Mouse (Mus musculus): ENCODE results near the gene Ube2d3. TPM values are rescaled to one million over a fixed set of nuclear protein-coding genes. Genes with fewer than 3 reads are reported as not detected.

The Ube2d3 gene
- polyA plus RNA-seq, 1 experiment from 2014 or later = 507 TPM

- Histone ChIP-seq H3K4me2 (replicated peaks) (no peak overlapping the region), H3K9ac (no peak overlapping the region), H3K27ac (no peak overlapping the region), H3K27me3 (no peaks in the 10 kb centered on the region), H3K9me3 (peaks cover 4% of the 10 kb centered on the region; the same call in 1 of the 2 replicates), H3K36me3 (peaks cover 32% of the 10 kb centered on the region), H3K4me3 (no peak overlapping the region), H3K4me1 (peaks cover 13% of the 10 kb centered on the region)
- no peak for ATAC-seq (ENCODE audit: low FRiP score, low read depth)
- WGBS = 85% methylated on average over 9 of the region's 9 CpGs
Observed at GRCm38 (mm10) chr3:135411824-135412223, 26.1 kb upstream of the Ube2d3 start.

GRCm38 (mm10) chr3:135417245-135417644, 20.7 kb upstream of the Ube2d3 start:
- H3K4me3 ChIP-seq = no peak overlapping the region
- H3K27ac ChIP-seq = no peak overlapping the region
- H3K9ac ChIP-seq = no peak overlapping the region
- no peak for ATAC-seq (ENCODE audit: low FRiP score, low read depth)
- H3K27me3 ChIP-seq = no peaks in the 10 kb centered on the region
- H3K9me3 ChIP-seq = no peaks in the 10 kb centered on the region
- H3K4me2 ChIP-seq (replicated peaks) = no peak overlapping the region
- H3K36me3 ChIP-seq = peaks cover 6% of the 10 kb centered on the region
- H3K4me1 ChIP-seq = peaks cover 27% of the 10 kb centered on the region
- WGBS = 78% methylated on average over 3 of the region's 3 CpGs

- Histone ChIP-seq H3K9ac (no peak overlapping the region), H3K4me2 (replicated peaks) (no peak overlapping the region), H3K36me3 (peaks cover 6% of the 10 kb centered on the region), H3K4me3 (no peak overlapping the region), H3K9me3 (no peaks in the 10 kb centered on the region), H3K27ac (no peak overlapping the region), H3K27me3 (no peaks in the 10 kb centered on the region), H3K4me1 (peaks cover 30% of the 10 kb centered on the region)
- WGBS = 93% methylated on average over 3 of the region's 3 CpGs
- no peak for ATAC-seq (ENCODE audit: low FRiP score, low read depth)
Observed at GRCm38 (mm10) chr3:135417799-135418198, 20.1 kb upstream of the Ube2d3 start.

GRCm38 (mm10) chr3:135420542-135421309, 17.2 kb upstream of the Ube2d3 start:
- 79% methylated on average over 9 of the region's 9 CpGs for WGBS
- peaks cover 6% of the 10 kb centered on the region for H3K36me3 ChIP-seq
- no peak overlapping the region for H3K27ac ChIP-seq
- H3K4me2 ChIP-seq (replicated peaks) = no peak overlapping the region
- no peak for ATAC-seq (ENCODE audit: low FRiP score, low read depth)
- H3K4me3 ChIP-seq = no peak overlapping the region
- H3K9me3 ChIP-seq = no peaks in the 10 kb centered on the region
- H3K9ac ChIP-seq = no peak overlapping the region
- peaks cover 21% of the 10 kb centered on the region for H3K4me1 ChIP-seq
- H3K27me3 ChIP-seq = no peaks in the 10 kb centered on the region

- peaks cover 3% of the 10 kb centered on the region for H3K36me3 ChIP-seq
- no peak for ATAC-seq (ENCODE audit: low FRiP score, low read depth)
- H3K27ac ChIP-seq = no peak overlapping the region
- no peaks in the 10 kb centered on the region for H3K9me3 ChIP-seq
- no peak overlapping the region for H3K4me3 ChIP-seq
- H3K9ac ChIP-seq = no peak overlapping the region
- H3K4me1 ChIP-seq = peaks cover 21% of the 10 kb centered on the region
- no peak overlapping the region; the same call in 1 of the 2 replicates for H3K4me2 ChIP-seq (replicated peaks)
- no peaks in the 10 kb centered on the region for H3K27me3 ChIP-seq
Observed at GRCm38 (mm10) chr3:135421310-135421594, 16.7 kb upstream of the Ube2d3 start.

GRCm38 (mm10) chr3:135422232-135422855, 15.6 kb upstream of the Ube2d3 start:
- H3K4me1 ChIP-seq = peaks cover 21% of the 10 kb centered on the region
- H3K27ac ChIP-seq = peak overlapping the region; percentile 95
- WGBS = 27% methylated on average over 8 of the region's 8 CpGs
- H3K4me2 ChIP-seq (replicated peaks) = peak overlapping the region; percentile 71
- ATAC-seq (ENCODE audit: low FRiP score, low read depth) = no peak
- H3K36me3 ChIP-seq = no peaks in the 10 kb centered on the region
- H3K4me3 ChIP-seq = peak overlapping the region; percentile 70
- no peaks in the 10 kb centered on the region for H3K9me3 ChIP-seq
- no peaks in the 10 kb centered on the region for H3K27me3 ChIP-seq
- peak overlapping the region; percentile 79 for H3K9ac ChIP-seq

GRCm38 (mm10) chr3:135422856-135423607, 14.9 kb upstream of the Ube2d3 start:
- peak overlapping the region; percentile 95 for H3K27ac ChIP-seq
- ATAC-seq (ENCODE audit: low FRiP score, low read depth) = peak; percentile 97
- peak overlapping the region; percentile 70 for H3K4me3 ChIP-seq
- peak overlapping the region; percentile 71 for H3K4me2 ChIP-seq (replicated peaks)
- no peaks in the 10 kb centered on the region for H3K27me3 ChIP-seq
- no peaks in the 10 kb centered on the region for H3K9me3 ChIP-seq
- H3K4me1 ChIP-seq = peaks cover 21% of the 10 kb centered on the region
- H3K9ac ChIP-seq = peak overlapping the region; percentile 79
- peaks cover 4% of the 10 kb centered on the region; the same call in 1 of the 2 replicates for H3K36me3 ChIP-seq
- WGBS = under 1% methylated on average over 102 of the region's 103 CpGs

- no peaks in the 10 kb centered on the region for H3K9me3 ChIP-seq
- H3K27me3 ChIP-seq = no peaks in the 10 kb centered on the region
- peak; percentile 9; the same call in 1 of the 2 replicates for ATAC-seq (ENCODE audit: low FRiP score, low read depth)
- peak within 1 kb of the TSS; percentile 70 for H3K4me3 ChIP-seq
- WGBS = 3% methylated on average over 8 of the region's 8 CpGs
- peak within 1 kb of the TSS; percentile 95 for H3K27ac ChIP-seq
- peak within 1 kb of the TSS; percentile 71 for H3K4me2 ChIP-seq (replicated peaks)
- peaks cover 21% of the 10 kb centered on the region for H3K4me1 ChIP-seq
- peaks cover 8% of the 10 kb centered on the region; the same call in 1 of the 2 replicates for H3K36me3 ChIP-seq
- H3K9ac ChIP-seq = peak within 1 kb of the TSS; percentile 79
Observed at GRCm38 (mm10) chr3:135423608-135424212, 14.2 kb upstream of the Ube2d3 start, which contains the start of gene Cisd2. Gene Cisd2, minus strand, starts transcription at chr3:135423925.

- Histone ChIP-seq H3K9me3 (no peaks in the 10 kb centered on the region), H3K4me1 (peaks cover 17% of the 10 kb centered on the region), H3K27me3 (no peaks in the 10 kb centered on the region), H3K9ac (peak overlapping the region; percentile 73), H3K4me3 (peak overlapping the region; percentile 71), H3K27ac (peak overlapping the region; percentile 85), H3K36me3 (peaks cover 10% of the 10 kb centered on the region; the same call in 1 of the 2 replicates), H3K4me2 (replicated peaks) (peak overlapping the region; percentile 65)
- 41% methylated on average over 14 of the region's 14 CpGs for WGBS
- no peak for ATAC-seq (ENCODE audit: low FRiP score, low read depth)
Observed at GRCm38 (mm10) chr3:135436901-135437616, 890 bp upstream of the Ube2d3 start.

- Histone ChIP-seq H3K4me3 (peak overlapping the region; percentile 71), H3K36me3 (peaks cover 12% of the 10 kb centered on the region; the same call in 1 of the 2 replicates), H3K27ac (peak overlapping the region; percentile 100), H3K9ac (peak overlapping the region; percentile 89), H3K4me1 (peaks cover 27% of the 10 kb centered on the region), H3K9me3 (no peaks in the 10 kb centered on the region), H3K4me2 (replicated peaks) (0 out of 2 replicates have a peak overlapping the region, but pooled peaks have one; percentile 23), H3K27me3 (no peaks in the 10 kb centered on the region)
- peak; percentile 78 for ATAC-seq (ENCODE audit: low FRiP score, low read depth)
- WGBS = 0% methylated on average over 34 of the region's 50 CpGs
Observed at GRCm38 (mm10) chr3:135438531-135438912, 573 bp downstream of the Ube2d3 start.

- Histone ChIP-seq H3K9me3 (no peaks in the 10 kb centered on the region), H3K4me3 (peak overlapping the region; percentile 71), H3K4me1 (peaks cover 27% of the 10 kb centered on the region), H3K4me2 (replicated peaks) (peak overlapping the region; percentile 96), H3K9ac (peak overlapping the region; percentile 89), H3K27ac (peak overlapping the region; percentile 100), H3K27me3 (no peaks in the 10 kb centered on the region), H3K36me3 (peaks cover 10% of the 10 kb centered on the region; the same call in 1 of the 2 replicates)
- ATAC-seq (ENCODE audit: low FRiP score, low read depth) = peak; percentile 46
- WGBS = 1% methylated on average over 58 of the region's 76 CpGs
Observed at GRCm38 (mm10) chr3:135438913-135439531, 1.1 kb downstream of the Ube2d3 start.

Data from limb, embryonic 13.5 days (tissue).